Mouse (Mus musculus) lung, adult 2 months (tissue): ENCODE data around the gene Cir1.

Experiments used
- CTCF ChIP-seq: fragments of 200-500 bp; IDR thresholded peaks from 2 replicates; pipeline ENCODE4 v1.5.1; 2011; ENCODE audit warnings: mild to moderate bottlenecking, low read length, control low read depth; ENCODE audit not compliant: insufficient read depth
- POLR2A ChIP-seq: fragments of 200-500 bp; IDR thresholded peaks from 2 replicates; pipeline ENCODE4 v1.6.1; 2011; ENCODE audit warnings: low read depth, mild to moderate bottlenecking, control low read depth, low read length, borderline replicate concordance; ENCODE audit errors: extremely low read depth

- no peak for TF ChIP-seq POLR2A
- TF ChIP-seq CTCF = no peak
Observed at GRCm38 (mm10) chr2:73338415-73338814, 25.9 kb upstream of the Cir1 start.
